13 mouse cellular contexts compared by ENCODE assay signal in the genomic region with DNA sequence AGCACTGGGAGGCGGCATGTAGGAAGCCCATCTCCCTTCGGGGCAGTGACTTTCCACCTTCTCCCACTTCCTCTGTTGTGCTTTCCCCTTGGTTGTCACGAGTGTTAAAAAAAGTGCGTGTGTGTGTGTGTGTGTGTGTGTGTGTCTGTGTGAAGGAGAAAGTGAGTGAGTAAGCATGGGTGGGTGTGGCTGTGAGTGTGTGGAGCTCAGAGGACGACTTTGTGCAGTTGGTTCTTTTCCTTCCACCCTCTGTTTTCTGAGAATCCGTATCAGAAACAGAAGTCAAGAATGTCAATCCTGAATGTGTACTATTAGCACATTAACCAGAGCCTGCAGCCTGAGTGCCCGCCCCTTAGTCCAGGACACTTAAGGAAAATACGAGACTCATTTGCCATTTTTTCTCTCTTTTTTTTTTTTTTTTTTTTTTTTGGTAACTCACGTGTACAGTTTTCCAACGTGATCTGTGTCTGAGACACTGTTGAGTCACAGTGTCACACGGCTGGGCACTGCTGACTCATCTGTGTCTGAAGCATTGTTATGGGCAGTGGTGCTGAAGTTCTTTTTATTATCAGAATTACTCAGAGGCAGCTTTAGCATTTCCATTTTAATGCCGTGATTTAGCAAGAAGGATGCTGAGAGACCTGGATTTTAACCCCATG. TPM values are rescaled to one million over a fixed set of nuclear protein-coding genes. Genes with fewer than 3 reads are reported as not detected.
A peak's percentile ranks its signal among the peaks of the same experiment; 100 is the strongest.
DNase-seq lines count a peak whose midpoint lies in the region; ATAC-seq and TF ChIP-seq lines count a peak whose summit lies in the region.
"Had no signal": no experiment of that assay in that cellular context is flagged by ENCODE, and none has a peak within 500 bp of the region (broad histone marks: within the 10 kb centered on the region; RNA-seq: fewer than 3 reads in every experiment).

No protein-coding gene starts in this region.

- H3K79me3 ChIP-seq in C2C12 (ENCODE audit: low read depth): no peaks in the 10 kb centered on the region

- TF ChIP-seq CTCF in left cerebral cortex, adult 2 months (IDR thresholded peaks at IDR 0.05): no peak
- no peak for TF ChIP-seq CTCF in C2C12 (IDR thresholded peaks at IDR 0.05; ENCODE audit: control insufficient read depth, insufficient read depth, insufficient read length)

- H3K79me2 ChIP-seq in C2C12 (ENCODE audit: control insufficient read depth, insufficient read depth): no peaks in the 10 kb centered on the region

- H3K4me2 ChIP-seq in forebrain, embryonic 16.5 days (ENCODE audit: low read length): peak overlapping the region; percentile 30
- H3K4me2 ChIP-seq: lung, embryonic 15.5 days had no signal

- no peaks in the 10 kb centered on the region for H3K27me3 ChIP-seq in C2C12 (ENCODE audit: control insufficient read depth, insufficient read depth, insufficient read length)
- no peaks in the 10 kb centered on the region for H3K27me3 ChIP-seq in forebrain, embryonic 16.5 days (replicated peaks; ENCODE audit: control insufficient read depth, insufficient read depth, low read length)
- H3K27me3 ChIP-seq: lung, embryonic 15.5 days had no signal

- DNase-seq in left cerebral cortex, adult 2 months (ENCODE audit: extremely low spot score in 1 of 2, low spot score in 2 of 2): peak; percentile 19 to 22
- no peak for DNase-seq in left cerebral cortex, postnatal 4 days
- peak; percentile 67 for DNase-seq in adipocyte (ENCODE audit: low spot score)
- DNase-seq in layer of hippocampus, adult 8-10 months (ENCODE audit: low spot score in 2 of 2): no peak
- no peak for DNase-seq in heart, adult 11 months
- no peak for DNase-seq in thymus, postnatal 36 days
- DNase-seq: right cerebral cortex, postnatal 14 days had no signal

- ATAC-seq in forebrain, embryonic 16.5 days: no peak
- ATAC-seq: intestine, embryonic 16.5 days had no signal

- peak overlapping the region; percentile 58 for H3ac ChIP-seq in C2C12 (ENCODE audit: control insufficient read depth, insufficient read length, low read depth)

- no peak overlapping the region for H3K9ac ChIP-seq in forebrain, embryonic 16.5 days (replicated peaks; ENCODE audit: low read depth, low read length)
- H3K9ac ChIP-seq: lung, embryonic 15.5 days had no signal

- no peak overlapping the region for H3K27ac ChIP-seq in left cerebral cortex, adult 2 months
- no peak overlapping the region for H3K27ac ChIP-seq in forebrain, embryonic 16.5 days (ENCODE audit: low read length)
- H3K27ac ChIP-seq: lung, embryonic 15.5 days had no signal

- H3K9me3 ChIP-seq in forebrain, embryonic 16.5 days (ENCODE audit: control insufficient read depth, low read length): no peaks in the 10 kb centered on the region
- H3K9me3 ChIP-seq: lung, embryonic 15.5 days had no signal

- intact Hi-C loops in left cerebral cortex, adult 2 months (cut with DNase I): no loop called here
- intact Hi-C loops in left cerebral cortex, postnatal 4 days (cut with DNase I): no loop called here

- WGBS in forebrain, embryonic 16.5 days: 30% methylated on average over 12 of the region's 12 CpGs

- peaks cover 7% of the 10 kb centered on the region for H3K4me1 ChIP-seq in forebrain, embryonic 16.5 days (replicated peaks; ENCODE audit: control insufficient read depth, insufficient read depth, low read length)

- H3K36me3 ChIP-seq in C2C12 (ENCODE audit: control insufficient read depth, insufficient read depth): no peaks in the 10 kb centered on the region
- H3K36me3 ChIP-seq in forebrain, embryonic 16.5 days (ENCODE audit: control insufficient read depth, insufficient read depth): no peaks in the 10 kb centered on the region
- H3K36me3 ChIP-seq: lung, embryonic 15.5 days had no signal

- no peak overlapping the region for H3K4me3 ChIP-seq in left cerebral cortex, adult 2 months
- H3K4me3 ChIP-seq in C2C12 (ENCODE audit: insufficient read depth, poor library complexity, severe bottlenecking): no peak overlapping the region
- no peak overlapping the region for H3K4me3 ChIP-seq in forebrain, embryonic 16.5 days (replicated peaks; ENCODE audit: low read length)
- H3K4me3 ChIP-seq: lung, embryonic 15.5 days had no signal

TF ChIP-seq in C2C12, 6 proteins besides CTCF, POLR2A, EP300 and RAD21:
- TF ChIP-seq MYOD1 (IDR thresholded peaks at IDR 0.05; ENCODE audit: control insufficient read depth, insufficient read length, low read depth): peak; percentile 33
- TF ChIP-seq MYOG (IDR thresholded peaks at IDR 0.05; ENCODE audit: control insufficient read depth, extremely low read depth, insufficient read length): no peak
- TF ChIP-seq FOSL1 (IDR thresholded peaks at IDR 0.05; ENCODE audit: insufficient read depth, low read length, poor library complexity, severe bottlenecking): peak; percentile 94
- peak; percentile 84 for TF ChIP-seq USF1 (IDR thresholded peaks at IDR 0.05; ENCODE audit: low read depth)

RNA-seq across cellular contexts. Expression of a gene that starts 12.1 kb away (rescaled TPM):
- total RNA-seq in left cerebral cortex, adult 2 months (2021): not detected
- total RNA-seq in left cerebral cortex, postnatal 4 days (2021): not detected
- polyA plus RNA-seq in C2C12 (2012; fragmentation: generic; extraction: Trizol): not detected
- not detected in 2 replicates for polyA plus RNA-seq in forebrain, embryonic 16.5 days (2015; fragmentation: Nextera tagmentation; extraction: Ambion mirVana)
- not detected for total RNA-seq in layer of hippocampus, adult 8-10 months (2022)
- polyA plus RNA-seq: heart, embryonic 14.5 days; intestine, embryonic 16.5 days; lung, embryonic 15.5 days; stomach, embryonic 16.5 days had no signal

Comparison
In these comparisons a context has a peak if more than half of its experiments do, and no peak if none do; other contexts are left out.
1. DNase-seq: peak in left cerebral cortex, adult 2 months (2 of 2) and adipocyte (single experiment); none in left cerebral cortex, postnatal 4 days (single experiment), layer of hippocampus, adult 8-10 months (0 of 2), heart, adult 11 months (single experiment) and thymus, postnatal 36 days (0 of 2).